Mouse (Mus musculus) liver, embryonic 14.5 days (tissue): ENCODE measurements at regions not wholly inside any gene's neighbourhood (a gene's known extent, or its start where the extent isn't known, plus 50 kb on each side); places are given as distances from the start of the nearest gene placed in this dataset.

Experiments used
- CTCF ChIP-seq: IDR thresholded peaks from 2 replicates; pipeline ENCODE4 v1.5.1; 2016; ENCODE audit warnings: antibody characterized with exemption, low read depth, control low read depth
- EP300 ChIP-seq: IDR thresholded peaks from 2 replicates; pipeline ENCODE4 v1.6.1; 2016; ENCODE audit warnings: antibody characterized with exemption, low read depth

DNA sequence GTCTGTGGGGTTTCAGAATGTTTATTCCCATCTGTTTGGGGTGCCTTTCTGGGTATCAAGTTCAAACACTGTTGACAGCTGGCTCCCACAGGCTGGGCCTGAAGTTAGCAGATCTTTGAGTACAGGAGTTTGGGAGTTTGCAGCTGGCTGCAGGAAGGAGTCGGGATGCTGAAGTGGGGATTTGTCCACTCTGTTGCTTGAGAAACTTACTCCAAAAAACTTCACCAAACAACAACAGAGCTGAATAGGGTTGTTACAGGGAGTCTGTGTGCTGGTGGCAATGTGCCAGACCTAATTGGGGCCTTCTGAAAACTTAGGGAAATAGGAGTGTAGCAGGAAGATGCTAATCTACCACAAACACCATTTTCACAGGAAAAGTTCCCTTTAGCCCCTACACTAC lies 51.1 kb upstream of the Ttc29 start:
- TF ChIP-seq EP300 (no peak), CTCF (no peak)
